Mouse (Mus musculus) heart, postnatal 0 days (tissue): ENCODE data around the gene Snapc1.

Experiments used
- CTCF ChIP-seq: IDR thresholded peaks from 2 replicates; pipeline ENCODE4 v1.5.1; 2016; ENCODE audit warnings: antibody characterized with exemption, control low read depth, low read depth
- EP300 ChIP-seq: IDR thresholded peaks from 2 replicates; pipeline ENCODE4 v1.6.1; 2016; ENCODE audit warnings: antibody characterized with exemption, low read depth

DNA sequence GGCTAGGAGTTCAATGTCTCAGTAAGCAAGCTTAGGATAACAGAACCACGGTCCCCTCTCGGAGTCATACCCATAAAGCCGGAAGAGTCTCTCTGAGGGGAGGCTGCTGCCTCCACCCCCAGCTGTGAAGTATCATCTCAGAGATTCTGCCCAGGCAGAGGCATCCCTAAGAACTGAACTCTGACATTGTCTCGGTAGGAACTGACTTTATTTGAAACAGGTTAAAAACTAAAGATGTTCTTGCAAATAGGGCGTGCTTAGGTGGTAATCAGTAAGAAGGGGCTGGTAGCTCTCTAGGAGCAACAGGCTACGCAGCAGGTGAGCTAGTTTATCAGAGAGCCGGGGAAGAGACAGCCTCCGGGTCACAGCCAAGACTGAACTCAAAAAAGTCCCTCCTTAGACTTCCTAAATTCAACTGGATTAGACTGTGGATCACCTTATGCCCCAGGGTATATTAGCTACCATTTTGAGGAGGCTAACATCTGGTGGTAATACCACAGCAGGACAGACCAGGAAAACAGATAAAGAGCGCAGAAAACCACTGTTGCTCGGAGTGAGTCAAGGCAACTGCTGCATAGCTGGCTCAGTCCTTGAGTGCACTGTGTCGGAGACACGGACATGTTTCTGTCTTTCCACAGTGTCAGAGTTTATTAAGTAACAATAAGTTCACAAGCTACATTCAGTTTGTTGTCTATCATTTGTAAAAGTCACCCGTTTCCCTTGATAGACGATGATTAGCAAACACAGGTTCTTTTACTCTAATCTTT lies 10.7 kb upstream of the Snapc1 start:
- TF ChIP-seq CTCF (no peak), EP300 (no peak)
